Mouse (Mus musculus) liver, embryonic 14.5 days (tissue): ENCODE data around the gene Hormad1. TPM values are rescaled to one million over a fixed set of nuclear protein-coding genes. Genes with fewer than 3 reads are reported as not detected.
"Not testable (repeated sequence)": the region's sequence is repeated elsewhere in the genome, so short reads cannot be mapped to it uniquely, and the experiment has no call there.

Source experiments
- ATAC-seq: fragments of 200-750 bp; cut with Nextera tagmentation; 2 replicates; pipeline ENCODE4 v1.8.0; 2017; ENCODE audit warnings: moderate number of reproducible peaks, mild to moderate bottlenecking, moderate library complexity; ENCODE audit not compliant: insufficient read depth
- DNase-seq, 3 experiments: peaks; one replicate each; pipeline ENCODE4 v3.0.0-alpha.2; 2012 to 2013; ENCODE audit warnings: low read depth in 3 of 3, low spot score in 3 of 3
- H3K27ac ChIP-seq: fragments of 300-500 bp; sonication (generic); 2 replicates; pipeline ENCODE4 v1.5.1; 2014; ENCODE audit warnings: moderate library complexity, mild to moderate bottlenecking, control low read depth, inconsistent platforms
- H3K27me3 ChIP-seq: fragments of 300-500 bp; sonication (generic); 2 replicates; pipeline ENCODE4 v1.6.1; 2014; ENCODE audit warnings: mild to moderate bottlenecking, low read length, moderate library complexity; ENCODE audit not compliant: control insufficient read depth, insufficient read depth
- H3K36me3 ChIP-seq: fragments of 300-500 bp; sonication (generic); replicated peaks from 2 replicates; pipeline ENCODE4 v1.6.1; 2014; ENCODE audit warnings: low read depth; ENCODE audit not compliant: control insufficient read depth, insufficient read depth
- H3K4me1 ChIP-seq, 2 experiments: fragments of 200-500 bp in 1 of 2; fragments of 300-500 bp in 1 of 2; sonication (generic) in 1 of 2; replicated peaks; 2 replicates each; pipeline ENCODE4 v1.6.1; 2012 to 2014; ENCODE audit warnings: antibody characterized with exemption in 1 of 2, inconsistent platforms in 1 of 2, low read length in 1 of 2; ENCODE audit not compliant: control insufficient read depth in 2 of 2, insufficient read depth in 2 of 2
- H3K4me2 ChIP-seq: fragments of 300-500 bp; sonication (generic); 2 replicates; pipeline ENCODE4 v1.6.1; 2014; ENCODE audit warnings: low read depth, mild to moderate bottlenecking, control low read depth, moderate library complexity
- H3K4me3 ChIP-seq, 2 experiments: fragments of 200-500 bp in 1 of 2; fragments of 300-500 bp in 1 of 2; sonication (generic) in 1 of 2; 2 replicates each; pipeline ENCODE4 v1.5.1; 2012 to 2014; ENCODE audit warnings: low read depth in 2 of 2, low read length in 2 of 2, mild to moderate bottlenecking in 2 of 2, control low read depth in 1 of 2, inconsistent platforms in 1 of 2, moderate library complexity in 1 of 2; ENCODE audit not compliant: insufficient read depth in 1 of 2
- H3K9ac ChIP-seq: fragments of 300-500 bp; sonication (generic); replicated peaks from 2 replicates; pipeline ENCODE4 v1.6.1; 2014; ENCODE audit warnings: mild to moderate bottlenecking, control low read depth, moderate library complexity
- H3K9me3 ChIP-seq: fragments of 300-500 bp; sonication (generic); 2 replicates; pipeline ENCODE4 v1.6.1; 2016; ENCODE audit warnings: low read length, mixed read lengths; ENCODE audit not compliant: control insufficient read depth
- CTCF ChIP-seq: IDR thresholded peaks from 2 replicates; pipeline ENCODE4 v1.5.1; 2016; ENCODE audit warnings: antibody characterized with exemption, low read depth, control low read depth
- EP300 ChIP-seq: IDR thresholded peaks from 2 replicates; pipeline ENCODE4 v1.6.1; 2016; ENCODE audit warnings: antibody characterized with exemption, low read depth
- WGBS: fragments of 180-500 bp; shearing (Covaris S2); extraction: QIAGEN DNeasy Blood & Tissue Kit; methylation state at CpG from one replicate; pipeline ENCODE4 v1.1.7; 2014; ENCODE audit not compliant: insufficient replicate concordance; 5-methylcytosine and 5-hydroxymethylcytosine counted together
- polyA plus RNA-seq, 2 experiments: library from polyadenylated mRNA; depleted of rRNA in 1 of 2; stranded (reverse) in 1 of 2; unstranded in 1 of 2; fragments of >200 nt; fragmentation: Nextera tagmentation in 1 of 2; extraction: Ambion mirVana in 1 of 2; gene quantifications; 2 replicates each; pipeline versions ENCODE4 v1.2.1 to v1.2.3; 2012 to 2014

Hormad1 gene
- polyA plus RNA-seq, 2 experiments = 0.06 TPM; not detected in 1

DNA sequence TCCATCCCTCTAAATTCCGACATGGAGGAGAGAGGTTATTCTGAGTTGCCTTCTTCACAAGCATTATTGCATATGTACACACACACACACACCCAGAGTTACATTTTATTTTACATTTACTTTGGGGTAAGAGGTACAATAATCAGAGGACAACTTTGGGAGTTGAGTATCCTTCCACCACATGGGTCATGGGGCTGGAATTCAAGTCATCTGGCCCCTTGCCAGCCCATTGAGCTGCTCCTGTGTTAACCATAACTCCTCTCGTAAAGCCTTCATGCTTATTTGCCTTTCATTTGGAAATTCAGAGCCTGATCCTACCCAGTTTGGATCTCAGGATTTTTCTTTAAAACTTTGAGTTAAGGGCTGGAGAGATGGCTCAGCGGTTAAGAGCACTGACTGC lies 46.6 kb downstream of the Hormad1 start:
- H3K4me3 ChIP-seq = no peak overlapping the region
- H3K27me3 ChIP-seq = no peaks in the 10 kb centered on the region
- no peak for DNase-seq
- H3K27ac ChIP-seq = no peak overlapping the region
- H3K36me3 ChIP-seq = peaks cover 43% of the 10 kb centered on the region
- no peak for ATAC-seq
- no peak overlapping the region for H3K4me2 ChIP-seq
- 86% methylated on average over 3 of the region's 3 CpGs for WGBS
- TF ChIP-seq CTCF (no peak), EP300 (no peak)
- no peak overlapping the region for H3K9ac ChIP-seq
- no peaks in the 10 kb centered on the region for H3K4me1 ChIP-seq
- no peaks in the 10 kb centered on the region for H3K9me3 ChIP-seq

DNA sequence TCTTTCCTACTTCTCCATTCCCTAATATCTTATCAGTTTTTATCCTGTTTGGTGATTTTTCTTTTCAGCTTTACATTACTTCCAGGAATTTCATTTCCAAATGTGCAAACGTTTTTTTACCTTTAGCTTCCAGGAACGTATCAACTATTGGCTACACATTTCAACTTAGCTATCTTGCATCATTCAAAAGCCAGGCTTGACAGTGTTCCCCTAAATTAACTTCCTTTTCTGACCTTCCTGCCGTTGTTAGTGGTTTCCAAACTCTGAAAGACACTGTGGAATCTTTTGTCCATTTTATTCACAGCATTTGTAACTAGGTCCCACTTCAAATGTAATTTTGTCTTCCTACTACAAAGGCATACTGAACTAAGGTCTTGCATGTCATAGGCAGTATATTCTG lies 49.7 kb downstream of the Hormad1 start:
- peaks cover 43% of the 10 kb centered on the region for H3K36me3 ChIP-seq
- H3K9me3 ChIP-seq = no peaks in the 10 kb centered on the region
- H3K27me3 ChIP-seq = no peaks in the 10 kb centered on the region
- H3K9ac ChIP-seq = no peak overlapping the region
- no peak overlapping the region for H3K4me3 ChIP-seq
- no peaks in the 10 kb centered on the region for H3K4me1 ChIP-seq
- no peak for DNase-seq
- WGBS = 47% methylated on average over 3 of the region's 3 CpGs
- TF ChIP-seq EP300 (no peak), CTCF (no peak)
- ATAC-seq = no peak
- H3K4me2 ChIP-seq = no peak overlapping the region
- no peak overlapping the region for H3K27ac ChIP-seq

DNA sequence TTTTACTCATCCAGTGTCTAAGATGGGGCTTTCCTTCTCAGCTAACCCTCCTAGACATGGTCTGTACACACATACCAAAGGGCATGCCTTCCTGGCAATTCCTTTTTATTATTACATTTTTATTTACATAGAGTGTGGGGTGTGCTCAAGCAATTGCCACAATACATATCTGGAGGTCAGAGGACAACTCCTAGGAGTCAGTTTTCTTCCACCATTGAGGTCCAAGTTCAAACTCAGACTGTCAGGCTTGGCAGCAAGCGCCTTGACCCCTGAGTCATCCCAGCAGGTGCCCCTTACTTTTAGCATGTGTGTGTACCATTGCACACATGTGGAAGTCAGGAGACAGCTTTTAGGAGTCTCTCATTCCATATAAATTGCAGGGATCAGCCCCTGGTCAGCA lies 54.5 kb downstream of the Hormad1 start:
- Histone ChIP-seq H3K27ac (no peak overlapping the region), H3K4me1 (no peaks in the 10 kb centered on the region), H3K27me3 (no peaks in the 10 kb centered on the region), H3K4me3 (no peak overlapping the region), H3K9ac (no peak overlapping the region), H3K36me3 (peaks cover 39% of the 10 kb centered on the region), H3K4me2 (no peak overlapping the region), H3K9me3 (no peaks in the 10 kb centered on the region)
- ATAC-seq (no peak), DNase-seq (no peak)
- WGBS = 86% methylated on average over 1 of the region's 1 CpGs
- TF ChIP-seq EP300 = no peak
- no peak for TF ChIP-seq CTCF

DNA sequence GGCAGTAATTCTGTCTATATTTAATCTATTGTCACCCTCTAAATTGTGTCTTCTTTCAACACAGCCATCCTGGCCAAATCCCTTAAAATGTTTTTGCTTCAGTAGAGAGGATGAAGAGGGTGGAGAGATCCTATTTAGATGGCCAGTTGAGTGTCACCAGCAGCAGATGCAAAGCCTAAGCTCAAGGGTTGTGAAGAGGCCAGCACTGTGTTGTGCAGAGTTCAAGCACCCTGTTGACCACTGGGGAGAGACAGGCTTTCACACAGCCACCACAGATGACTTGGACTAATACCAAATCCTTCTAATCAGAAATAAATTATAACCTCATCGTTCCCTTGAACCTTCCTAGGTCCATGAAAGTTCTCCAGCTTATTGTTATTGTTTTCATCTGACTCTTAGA lies 59.0 kb downstream of the Hormad1 start:
- WGBS = 83% methylated on average over 1 of the region's 1 CpGs
- no peak overlapping the region for H3K27ac ChIP-seq
- TF ChIP-seq CTCF = no peak
- TF ChIP-seq EP300 = no peak
- H3K9me3 ChIP-seq = no peaks in the 10 kb centered on the region
- DNase-seq (no peak), ATAC-seq (no peak)
- no peak overlapping the region for H3K4me3 ChIP-seq
- H3K4me1 ChIP-seq = no peaks in the 10 kb centered on the region
- peaks cover 37% of the 10 kb centered on the region for H3K36me3 ChIP-seq
- H3K4me2 ChIP-seq = no peak overlapping the region
- H3K27me3 ChIP-seq = no peaks in the 10 kb centered on the region
- H3K9ac ChIP-seq = no peak overlapping the region

DNA sequence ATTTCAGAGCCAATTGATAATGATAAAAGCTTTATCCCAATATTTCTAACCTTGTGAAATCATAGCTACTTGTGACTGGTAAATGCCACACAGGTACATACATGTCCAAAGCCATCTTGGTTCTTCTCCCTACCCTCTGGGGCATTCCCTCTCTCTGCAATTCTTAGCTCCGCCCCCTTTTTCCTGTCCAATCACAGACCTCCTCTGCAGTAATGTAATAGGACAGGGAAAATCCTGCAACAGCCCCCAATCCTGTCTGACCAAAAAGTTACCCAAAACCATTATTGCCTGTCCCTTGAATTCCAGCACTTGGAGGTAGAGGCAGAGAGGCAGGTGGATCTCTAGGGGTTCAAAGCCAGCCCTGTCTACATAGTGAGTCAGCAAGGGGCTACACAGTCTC lies 61.8 kb downstream of the Hormad1 start:
- Histone ChIP-seq H3K4me3 (no peak overlapping the region), H3K27me3 (no peaks in the 10 kb centered on the region), H3K9me3 (no peaks in the 10 kb centered on the region), H3K9ac (no peak overlapping the region), H3K36me3 (peaks cover 37% of the 10 kb centered on the region), H3K27ac (no peak overlapping the region), H3K4me2 (no peak overlapping the region), H3K4me1 (peaks cover 4 to 11% of the 10 kb centered on the region in 2 experiments)
- no peak for ATAC-seq
- DNase-seq = no peak
- WGBS = 58% methylated on average over 1 of the region's 1 CpGs
- TF ChIP-seq CTCF (no peak), EP300 (no peak)

DNA sequence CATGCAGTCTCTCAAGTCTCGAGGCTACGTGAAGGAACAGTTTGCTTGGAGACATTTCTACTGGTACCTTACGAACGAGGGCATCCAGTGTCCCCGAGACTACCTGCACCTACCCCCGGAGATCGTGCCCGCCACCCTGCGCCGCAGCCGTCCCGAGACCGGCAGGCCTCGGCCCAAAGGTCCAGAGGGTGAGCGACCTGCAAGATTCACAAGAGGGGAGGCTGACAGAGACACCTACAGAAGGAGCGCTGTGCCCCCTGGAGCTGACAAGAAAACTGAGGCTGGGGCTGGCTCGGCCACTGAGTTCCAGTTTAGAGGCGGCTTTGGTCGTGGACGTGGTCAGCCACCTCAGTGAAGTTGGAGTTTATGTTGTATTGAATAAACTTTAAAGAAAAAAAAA lies 62.9 kb downstream of the Hormad1 start:
- not testable (repeated sequence) for H3K4me3 ChIP-seq, ATAC-seq, DNase-seq, H3K4me2 ChIP-seq, H3K9me3 ChIP-seq, H3K27ac ChIP-seq, H3K27me3 ChIP-seq, H3K9ac ChIP-seq
- 90% methylated on average over 20 of the region's 20 CpGs for WGBS
- Histone ChIP-seq H3K4me1 (peaks cover 5 to 13% of the 10 kb centered on the region in 2 experiments), H3K36me3 (peaks cover 34% of the 10 kb centered on the region)
